Mouse (Mus musculus): Measurements from ENCODE around the gene Mink1. TPM values are rescaled to one million over a fixed set of nuclear protein-coding genes. Genes with fewer than 3 reads are reported as not detected.

Gene Mink1
- total and polyA plus RNA-seq, 3 experiments, result 33.8 to 230 (median 57.3) TPM

DNA sequence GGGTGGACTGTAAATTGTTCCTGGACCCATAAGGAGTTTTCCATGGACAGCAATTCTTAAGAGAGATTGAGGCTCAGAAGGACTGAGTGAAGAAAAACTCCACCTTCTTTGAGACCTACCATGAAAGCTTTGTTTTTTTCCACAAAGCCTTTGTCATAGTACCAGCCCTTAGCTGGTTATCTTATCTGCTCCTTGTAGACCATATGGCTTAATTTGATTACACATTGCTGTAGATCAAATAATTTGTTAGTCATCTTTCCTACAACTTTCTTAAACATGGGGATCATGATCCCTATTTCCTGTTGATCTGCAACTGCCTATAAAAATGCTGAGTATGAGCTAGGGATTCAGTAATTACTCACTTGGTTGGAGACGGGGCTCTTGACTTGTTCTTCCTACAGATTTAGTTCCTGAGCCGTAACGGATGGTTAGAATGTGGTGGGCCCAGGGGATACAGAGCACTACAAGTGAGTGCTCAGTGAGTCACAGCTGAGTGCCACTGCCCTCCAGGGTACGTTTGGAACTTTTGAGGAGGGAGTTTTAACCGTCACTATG is 9.7 kb downstream of the Mink1 start:
- peak; percentile 73 for TF ChIP-seq RCOR1 (IDR thresholded peaks at IDR 0.05; ENCODE audit: low read depth, low read length)
- peak; percentile 98 for TF ChIP-seq GATA1 (IDR thresholded peaks at IDR 0.05; ENCODE audit: low read depth, low read length)
- peak; percentile 80 for TF ChIP-seq SIN3A (IDR thresholded peaks at IDR 0.05; ENCODE audit: low read length)
- no peak for TF ChIP-seq E2F4 (IDR thresholded peaks at IDR 0.05; ENCODE audit: borderline replicate concordance, low read depth, low read length)
- TF ChIP-seq RAD21 (IDR thresholded peaks at IDR 0.05; ENCODE audit: low read depth, low read length), result no peak
- peak; percentile 74 for TF ChIP-seq TAL1 (IDR thresholded peaks at IDR 0.05; ENCODE audit: low read length)
- peak; percentile 69 for TF ChIP-seq MAFK (IDR thresholded peaks at IDR 0.05; ENCODE audit: borderline replicate concordance, low read depth, low read length)
- peak; percentile 92 to 96 for TF ChIP-seq EP300 (IDR thresholded peaks at IDR 0.05; ENCODE audit: low read depth in 1 of 2, low read length in 2 of 2)
- TF ChIP-seq MAX (IDR thresholded peaks at IDR 0.05; ENCODE audit: low read length), result no peak
- TF ChIP-seq BHLHE40 (IDR thresholded peaks at IDR 0.05; ENCODE audit: borderline replicate concordance, low read depth, low read length), result peak; percentile 47; the same call in 1 of the 2 replicates
- peak; percentile 96 for TF ChIP-seq TCF12 (IDR thresholded peaks at IDR 0.05; ENCODE audit: low read depth, low read length)
- TF ChIP-seq HCFC1 (IDR thresholded peaks at IDR 0.05; ENCODE audit: low read depth, low read length), result 0 out of 2 replicates have a peak, but pooled peaks have one; percentile 33
- peak; percentile 92 for TF ChIP-seq ETS1 (IDR thresholded peaks at IDR 0.05; ENCODE audit: low read depth, low read length)
- 0 out of 2 replicates have a peak, but pooled peaks have one; percentile 26 for TF ChIP-seq GABPA (IDR thresholded peaks at IDR 0.05; ENCODE audit: low read depth, low read length)
- TF ChIP-seq MEF2A (IDR thresholded peaks at IDR 0.05; ENCODE audit: extremely low read depth, insufficient replicate concordance, low read depth, low read length, poor library complexity, severe bottlenecking), result no peak
- peak; percentile 77 for TF ChIP-seq ZNF384 (IDR thresholded peaks at IDR 0.05; ENCODE audit: low read depth, low read length)
- peak; percentile 66; the same call in 1 of the 2 replicates for TF ChIP-seq MYC (IDR thresholded peaks at IDR 0.05; ENCODE audit: low read depth, low read length)
- no peak for TF ChIP-seq POLR2AphosphoS2 (IDR thresholded peaks at IDR 0.05; ENCODE audit: low read length)
- peaks cover 0 to 44% of the 10 kb centered on the region in 2 experiments; a peak in 2 of 4 replicates for H3K36me3 ChIP-seq (ENCODE audit: control insufficient read depth in 1 of 2, insufficient read depth in 2 of 2, low read length in 2 of 2)
- no peaks in the 10 kb centered on the region for H3K9me3 ChIP-seq (replicated peaks; ENCODE audit: insufficient read depth, low read length)
- H3K9ac ChIP-seq (ENCODE audit: control insufficient read depth, low read depth, low read length, poor library complexity, severe bottlenecking), result no peak overlapping the region; the same call in 1 of the 2 replicates
- H3K4me3 ChIP-seq (ENCODE audit: control insufficient read depth in 1 of 2, insufficient read depth in 1 of 2, low read depth in 2 of 2, low read length in 2 of 2), result no peak overlapping the region
- H3K27me3 ChIP-seq (ENCODE audit: control insufficient read depth in 1 of 2, insufficient read depth in 2 of 2, low read length in 2 of 2), result no peaks in the 10 kb centered on the region
- H3K27ac ChIP-seq (ENCODE audit: control insufficient read depth, low read depth, low read length), result peak overlapping the region; percentile 49
- H3K79me2 ChIP-seq (ENCODE audit: control insufficient read depth, insufficient read depth, low read length, poor library complexity), result peaks cover 39% of the 10 kb centered on the region
- peak; percentile 49 for DNase-seq (ENCODE audit: low read depth, low spot score)
- H3K4me1 ChIP-seq (ENCODE audit: control insufficient read depth in 1 of 2, insufficient read depth in 2 of 2, low read length in 2 of 2), result peaks cover 24 to 51% of the 10 kb centered on the region in 2 experiments

DNA sequence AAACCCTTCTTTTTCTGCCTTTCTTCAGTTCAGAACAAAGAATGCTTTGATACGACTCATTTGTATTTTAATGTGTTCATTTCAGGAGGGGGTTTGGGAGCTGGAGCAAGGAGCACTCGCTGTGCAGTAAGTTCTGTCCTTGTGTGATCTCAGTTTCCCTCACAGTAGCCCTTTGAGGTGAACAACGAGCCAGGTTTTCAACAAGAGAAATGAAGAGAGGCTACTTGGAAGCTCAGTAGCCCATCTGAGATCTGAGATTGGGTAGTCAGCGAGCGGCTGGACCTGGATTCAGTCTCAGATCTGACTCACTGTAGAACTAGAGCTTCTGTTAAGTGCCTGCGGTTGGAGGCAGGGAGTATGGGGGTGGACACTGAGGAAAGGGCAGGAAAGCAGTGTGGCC is 11.2 kb downstream of the Mink1 start:
- TF ChIP-seq MYC (IDR thresholded peaks at IDR 0.05; ENCODE audit: low read depth, low read length), result no peak
- no peak for TF ChIP-seq EP300 (IDR thresholded peaks at IDR 0.05; ENCODE audit: low read depth in 1 of 2, low read length in 2 of 2)
- no peak for TF ChIP-seq GATA1 (IDR thresholded peaks at IDR 0.05; ENCODE audit: low read depth, low read length)
- no peak for TF ChIP-seq CHD2 (IDR thresholded peaks at IDR 0.05; ENCODE audit: low read length)
- TF ChIP-seq KAT2A (conservative IDR thresholded peaks at IDR 0.05; ENCODE audit: low read depth, low read length), result no peak
- TF ChIP-seq UBTF (IDR thresholded peaks at IDR 0.05; ENCODE audit: borderline replicate concordance, insufficient read depth, low read depth, low read length), result no peak
- no peak for TF ChIP-seq SIN3A (IDR thresholded peaks at IDR 0.05; ENCODE audit: low read length)
- no peak for TF ChIP-seq E2F4 (IDR thresholded peaks at IDR 0.05; ENCODE audit: borderline replicate concordance, low read depth, low read length)
- TF ChIP-seq USF2 (IDR thresholded peaks at IDR 0.05; ENCODE audit: borderline replicate concordance in 1 of 2, insufficient read depth in 1 of 2, low read depth in 1 of 2, low read length in 2 of 2), result no peak
- TF ChIP-seq MEF2A (IDR thresholded peaks at IDR 0.05; ENCODE audit: extremely low read depth, insufficient replicate concordance, low read depth, low read length, poor library complexity, severe bottlenecking), result no peak
- no peak for TF ChIP-seq NRF1 (IDR thresholded peaks at IDR 0.05; ENCODE audit: insufficient read depth, low read depth, low read length, poor library complexity, severe bottlenecking)
- no peak for TF ChIP-seq RCOR1 (IDR thresholded peaks at IDR 0.05; ENCODE audit: low read depth, low read length)
- no peak for TF ChIP-seq POLR2AphosphoS2 (IDR thresholded peaks at IDR 0.05; ENCODE audit: low read length)
- TF ChIP-seq HCFC1 (IDR thresholded peaks at IDR 0.05; ENCODE audit: low read depth, low read length), result no peak
- no peak for TF ChIP-seq BHLHE40 (IDR thresholded peaks at IDR 0.05; ENCODE audit: borderline replicate concordance, low read depth, low read length)
- TF ChIP-seq GABPA (IDR thresholded peaks at IDR 0.05; ENCODE audit: low read depth, low read length), result no peak
- no peak for TF ChIP-seq JUND (IDR thresholded peaks at IDR 0.05; ENCODE audit: low read depth, low read length)
- TF ChIP-seq ETS1 (IDR thresholded peaks at IDR 0.05; ENCODE audit: low read depth, low read length), result no peak
- peaks cover 42% of the 10 kb centered on the region for H3K79me2 ChIP-seq (ENCODE audit: control insufficient read depth, insufficient read depth, low read length, poor library complexity)
- H3K4me3 ChIP-seq (ENCODE audit: control insufficient read depth in 1 of 2, insufficient read depth in 1 of 2, low read depth in 2 of 2, low read length in 2 of 2), result no peak overlapping the region
- H3K9ac ChIP-seq (ENCODE audit: control insufficient read depth, low read depth, low read length, poor library complexity, severe bottlenecking), result no peak overlapping the region
- H3K36me3 ChIP-seq (ENCODE audit: control insufficient read depth in 1 of 2, insufficient read depth in 2 of 2, low read length in 2 of 2), result peaks cover 0 to 51% of the 10 kb centered on the region in 2 experiments; a peak in 2 of 4 replicates
- no peaks in the 10 kb centered on the region for H3K27me3 ChIP-seq (ENCODE audit: control insufficient read depth in 1 of 2, insufficient read depth in 2 of 2, low read length in 2 of 2)
- no peak for DNase-seq (ENCODE audit: low read depth, low spot score)
- no peaks in the 10 kb centered on the region for H3K9me3 ChIP-seq (replicated peaks; ENCODE audit: insufficient read depth, low read length)
- H3K27ac ChIP-seq (ENCODE audit: control insufficient read depth, low read depth, low read length), result no peak overlapping the region
- peaks cover 25 to 54% of the 10 kb centered on the region in 2 experiments for H3K4me1 ChIP-seq (ENCODE audit: control insufficient read depth in 1 of 2, insufficient read depth in 2 of 2, low read length in 2 of 2)

Data from MEL (cell line).